Mouse (Mus musculus): ENCODE measurements around the gene Coa5.

Coa5 gene

DNA sequence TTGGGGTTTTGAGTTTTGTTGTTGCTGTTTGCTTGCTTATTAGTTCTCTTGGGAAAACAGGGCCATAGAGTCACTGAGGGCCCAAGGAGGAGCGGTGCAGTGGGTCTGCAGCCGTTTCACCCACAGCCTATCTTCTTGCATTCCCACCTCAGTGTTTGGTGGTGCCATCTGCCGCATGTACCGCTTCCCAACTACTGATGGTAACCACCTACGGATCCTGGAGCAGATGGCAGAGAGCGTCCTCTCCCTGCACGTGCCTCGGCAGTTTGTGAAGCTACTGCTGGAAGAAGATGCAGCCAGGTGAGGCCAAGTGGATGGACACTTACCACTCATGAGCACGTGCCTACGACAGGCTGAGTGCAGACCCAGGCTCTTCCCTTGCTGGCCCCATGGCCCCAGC, 61.8 kb downstream of the Coa5 start:
- no peak for DNase-seq (ENCODE audit: low spot score)
